Mouse (Mus musculus) heart, adult 2 months (tissue): ENCODE measurements around the gene Otub1. TPM values are rescaled to one million over a fixed set of nuclear protein-coding genes. Genes with fewer than 3 reads are reported as not detected.
A peak's percentile ranks its signal among the peaks of the same experiment; 100 is the strongest.

Experiments
- DNase-seq, 2 experiments: peaks; one replicate each; pipeline ENCODE4 v3.0.0; 2021
- H3K27ac ChIP-seq: fragments of 200-600 bp; 2 replicates; pipeline ENCODE4 v1.8.1; 2022
- H3K27me3 ChIP-seq: fragments of 200-500 bp; 2 replicates; pipeline ENCODE4 v1.6.1; 2012; ENCODE audit warnings: mild to moderate bottlenecking, low read length, inconsistent platforms, mixed read lengths; ENCODE audit not compliant: control insufficient read depth, insufficient read depth
- H3K36me3 ChIP-seq: fragments of 200-500 bp; 2 replicates; pipeline ENCODE4 v1.6.1; 2012; ENCODE audit warnings: low read length, inconsistent platforms; ENCODE audit not compliant: control insufficient read depth, insufficient read depth
- H3K4me1 ChIP-seq: fragments of 200-500 bp; 2 replicates; pipeline ENCODE4 v1.6.1; 2011; ENCODE audit warnings: low read length; ENCODE audit not compliant: control insufficient read depth, insufficient read depth
- H3K4me3 ChIP-seq: fragments of 200-600 bp; 2 replicates; pipeline ENCODE4 v1.8.1; 2022
- H3K79me2 ChIP-seq: fragments of 200-500 bp; replicated peaks from 2 replicates; pipeline ENCODE4 v1.6.1; 2012; ENCODE audit warnings: mild to moderate bottlenecking, inconsistent platforms, low read length, moderate library complexity, mixed read lengths; ENCODE audit not compliant: control insufficient read depth, insufficient read depth
- H3K9ac ChIP-seq: fragments of 200-500 bp; 2 replicates; pipeline ENCODE4 v1.6.1; 2012; ENCODE audit warnings: low read depth, mild to moderate bottlenecking, control low read depth, inconsistent platforms, low read length, mixed read lengths
- CTCF ChIP-seq: fragments of 200-600 bp; IDR thresholded peaks from 2 replicates; pipeline ENCODE4 v1.8.1; 2022; ENCODE audit warnings: antibody characterized with exemption, mild to moderate bottlenecking, moderate library complexity
- EP300 ChIP-seq: fragments of 200-500 bp; IDR thresholded peaks from 2 replicates; pipeline ENCODE4 v1.6.1; 2011; ENCODE audit warnings: low read depth, low read length, control low read depth; ENCODE audit not compliant: insufficient read depth
- POLR2A ChIP-seq: fragments of 200-500 bp; IDR thresholded peaks from 2 replicates; pipeline ENCODE4 v1.6.1; 2011; ENCODE audit warnings: mild to moderate bottlenecking, low read depth, low read length, control low read depth; ENCODE audit not compliant: insufficient read depth
- WGBS: fragments of 180-500 bp; shearing (Covaris S2); methylation state at CpG from one replicate; pipeline ENCODE4 v1.1.7; 2018; 5-methylcytosine and 5-hydroxymethylcytosine counted together
- intact Hi-C: fragments of 180-260 bp; cut with DNase I; formaldehyde crosslinking; loops from one replicate; pipeline ENCODE4 v1.15.1; 2025
- long read RNA-seq: library from polyadenylated mRNA; stranded (forward); transcript quantifications from one replicate; pipeline ENCODE4 v2.0.0, GENCODE M21; 2021
- polyA plus RNA-seq: library from polyadenylated mRNA; depleted of rRNA; stranded (reverse); fragments of >200 nt; gene quantifications from 2 replicates; pipeline ENCODE4 v1.2.3, GENCODE M21; 2012; rRNA removed
- total RNA-seq, 2 experiments: library from RNA; stranded (reverse); gene quantifications; 2 replicates each; pipeline ENCODE4 v1.2.3; 2021

Gene Otub1
- total RNA-seq, result 10 to 100 TPM; 62.1 to 70.9 TPM
- 73.3 and 84.2 TPM in 2 replicates for polyA plus RNA-seq
- long read RNA-seq, transcript Otub1-201 (7 exons, 1,713 nt), result major isoform, 68 of 73 reads
- long read RNA-seq, partial matches to known transcripts, result 4 of 73 reads
- long read RNA-seq, other reads (novel, unspliced or antisense), result 1 of 73 reads

GRCm38 (mm10) chr19:7205753-7206736 lies at the start of gene Otub1:
Otub1 (minus strand) TSS chr19:7206316.
- DNase-seq, result peak; percentile 94 to 95

GRCm38 (mm10) chr19:7246021-7246420 lies 39.9 kb upstream of the Otub1 start:
- H3K79me2 ChIP-seq, result no peaks in the 10 kb centered on the region
- intact Hi-C loops, result no loop called here
- TF ChIP-seq POLR2A (no peak), CTCF (no peak), EP300 (no peak)
- WGBS, result 66% methylated on average over 3 of the region's 3 CpGs
- H3K4me3 ChIP-seq, result no peak overlapping the region
- no peak for DNase-seq
- no peaks in the 10 kb centered on the region for H3K4me1 ChIP-seq
- no peaks in the 10 kb centered on the region for H3K27me3 ChIP-seq
- H3K9ac ChIP-seq, result no peak overlapping the region
- H3K36me3 ChIP-seq, result no peaks in the 10 kb centered on the region
- H3K27ac ChIP-seq, result no peak overlapping the region

More at GRCm38 (mm10) chr19:7205753-7206736, at the start of gene Otub1:
- Histone ChIP-seq H3K9ac (peak within 1 kb of the TSS; percentile 82), H3K79me2 (no peaks in the 10 kb centered on the region), H3K27me3 (no peaks in the 10 kb centered on the region), H3K36me3 (peaks cover 3% of the 10 kb centered on the region), H3K4me3 (peak within 1 kb of the TSS; percentile 71), H3K27ac (peak within 1 kb of the TSS; percentile 91), H3K4me1 (peaks cover 9% of the 10 kb centered on the region)
- TF ChIP-seq EP300, result peak; percentile 64; the same call in 1 of the 2 replicates
- peak; percentile 86 for TF ChIP-seq POLR2A
- TF ChIP-seq CTCF, result no peak
- intact Hi-C loops, result no loop called here
- under 1% methylated on average over 70 of the region's 79 CpGs for WGBS

DNA sequence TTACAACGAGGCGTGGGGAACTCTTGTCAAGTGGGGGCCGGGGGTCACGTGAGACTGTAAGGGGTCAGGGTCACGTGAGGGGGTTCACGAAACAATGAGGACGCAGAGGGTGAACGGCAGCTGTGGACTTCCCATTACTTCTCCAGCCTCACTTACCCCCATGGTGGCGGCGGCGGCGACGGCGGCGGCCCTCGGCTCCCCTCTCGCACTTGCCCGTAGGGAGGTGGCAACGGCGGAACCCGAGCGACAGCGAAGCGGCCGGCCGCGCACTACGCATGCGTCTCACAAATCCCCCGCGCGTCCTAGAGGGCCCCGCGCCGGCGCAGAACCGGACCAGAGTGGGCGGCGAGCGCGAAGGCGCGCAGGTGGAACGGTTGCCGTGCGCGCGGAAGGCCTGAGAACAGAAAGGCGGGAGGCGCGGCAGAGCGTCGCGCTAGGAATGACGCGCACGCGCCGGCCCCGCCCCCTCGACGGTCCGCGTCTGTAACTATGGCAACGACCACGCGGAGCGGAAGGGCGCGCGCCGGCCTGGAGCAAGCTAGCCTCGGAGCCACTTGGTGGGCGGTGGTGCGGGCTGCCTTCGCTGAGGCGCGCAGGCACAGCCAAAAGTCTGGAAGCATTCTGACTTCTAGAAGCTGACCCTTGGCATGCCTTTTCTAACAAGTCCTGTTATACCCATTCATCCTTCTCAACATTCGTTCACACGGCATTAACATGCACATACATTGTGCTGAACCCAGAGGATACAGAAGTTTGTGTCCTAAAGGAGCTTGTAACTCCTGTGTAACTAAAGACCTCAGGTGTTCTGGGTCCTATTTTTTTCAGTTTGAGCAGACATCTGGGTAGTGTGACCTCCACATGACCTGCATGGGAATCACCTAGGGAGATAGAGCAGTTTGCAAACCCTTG lies 34.9 kb upstream of the Otub1 start, which contains the start of gene Naa40:
TSS of gene Naa40 (minus strand) at position 402 of the 909 bp plus-strand sequence.
- peaks cover 7% of the 10 kb centered on the region for H3K4me1 ChIP-seq
- peak within 1 kb of the TSS; percentile 89 for H3K9ac ChIP-seq
- H3K36me3 ChIP-seq, result no peaks in the 10 kb centered on the region
- H3K4me3 ChIP-seq, result peak within 1 kb of the TSS; percentile 60
- H3K27ac ChIP-seq, result peak within 1 kb of the TSS; percentile 85
- under 1% methylated on average over 80 of the region's 80 CpGs for WGBS
- peaks cover 2% of the 10 kb centered on the region for H3K79me2 ChIP-seq
- no peaks in the 10 kb centered on the region for H3K27me3 ChIP-seq
- TF ChIP-seq CTCF (no peak), EP300 (0 out of 2 replicates have a peak, but pooled peaks have one; percentile 26)
- intact Hi-C loops, result loop anchor here (2.0 kb wide), 2 partner anchors 24 kb away; partner anchors contain the start of gene Cox8a
- peak; percentile 94 to 95 for DNase-seq

DNA sequence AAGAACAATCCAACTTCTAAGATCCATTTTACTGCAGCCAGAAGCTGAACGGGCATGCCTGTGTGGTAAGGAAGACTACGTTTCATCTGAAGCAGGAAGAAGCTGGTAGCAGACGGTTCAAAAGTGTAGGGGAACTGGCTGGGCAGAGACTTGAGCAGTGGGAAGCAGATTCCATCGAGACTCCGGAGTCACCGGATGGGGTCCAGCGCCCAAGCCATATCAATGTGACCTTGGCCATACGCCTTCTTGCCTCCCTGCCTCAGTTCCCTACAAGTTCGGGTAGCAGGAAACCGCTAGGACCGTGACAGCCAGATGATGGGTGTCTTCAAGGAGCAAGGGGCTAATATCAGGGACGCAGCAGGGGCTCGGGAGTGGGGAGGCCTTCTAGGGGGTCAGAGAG lies 34.2 kb upstream of the Otub1 start:
- Histone ChIP-seq H3K36me3 (no peaks in the 10 kb centered on the region), H3K4me3 (peak overlapping the region; percentile 60), H3K9ac (peak overlapping the region; percentile 89), H3K27me3 (no peaks in the 10 kb centered on the region), H3K79me2 (peaks cover 2% of the 10 kb centered on the region), H3K4me1 (peaks cover 7% of the 10 kb centered on the region), H3K27ac (peak overlapping the region; percentile 85)
- TF ChIP-seq CTCF (no peak), EP300 (no peak), POLR2A (no peak)
- intact Hi-C loops, result loop anchor here (2.0 kb wide), 2 partner anchors 23 to 25 kb away; partner anchors contain the start of gene Cox8a
- DNase-seq, result no peak
- whole genome bisulfite sequencing, result 3% methylated on average over 13 of the region's 13 CpGs

DNA sequence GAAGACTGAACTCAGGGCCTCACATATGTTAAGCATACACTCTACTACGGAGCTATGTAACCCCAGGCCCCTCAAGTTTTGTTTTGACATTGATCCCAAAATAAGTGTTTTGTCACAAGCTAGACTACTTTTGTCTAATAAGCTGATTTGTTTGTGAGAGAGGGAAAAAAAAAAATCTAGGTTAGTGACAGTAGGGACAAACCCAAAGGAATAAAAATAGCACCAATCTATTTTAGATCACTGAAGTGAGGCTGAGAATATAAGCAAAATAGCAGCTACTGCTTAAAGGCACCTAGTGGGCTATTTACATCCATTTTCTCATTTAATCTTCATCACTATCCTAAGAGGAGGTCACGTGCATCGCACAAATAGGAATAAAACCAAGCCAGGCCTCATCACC lies 33.5 kb upstream of the Otub1 start:
- intact Hi-C loops, result no loop called here
- WGBS, result 62% methylated on average over 3 of the region's 3 CpGs
- H3K4me3 ChIP-seq, result peak overlapping the region; percentile 60
- DNase-seq, result no peak
- no peaks in the 10 kb centered on the region for H3K36me3 ChIP-seq
- peaks cover 8% of the 10 kb centered on the region for H3K4me1 ChIP-seq
- H3K79me2 ChIP-seq, result peaks cover 2% of the 10 kb centered on the region
- H3K27me3 ChIP-seq, result no peaks in the 10 kb centered on the region
- H3K27ac ChIP-seq, result peak overlapping the region; percentile 85
- TF ChIP-seq CTCF (no peak), EP300 (no peak), POLR2A (no peak)
- H3K9ac ChIP-seq, result no peak overlapping the region
